In genomic region chr6:29024000-29024417, GRCm38 (mm10) we compare ENCODE assay signal across 8 mouse cellular contexts. TPM values are rescaled to one million over a fixed set of nuclear protein-coding genes. Genes with fewer than 3 reads are reported as not detected.
A peak's percentile ranks its signal among the peaks of the same experiment; 100 is the strongest.
DNase-seq lines count a peak whose midpoint lies in the region; ATAC-seq and TF ChIP-seq lines count a peak whose summit lies in the region.

No protein-coding gene starts in this region.

- no peaks in the 10 kb centered on the region for H3K9me3 ChIP-seq in hindbrain, embryonic 14.5 days (ENCODE audit: control insufficient read depth, low read length)
- no peaks in the 10 kb centered on the region for H3K9me3 ChIP-seq in midbrain, embryonic 10.5 days (replicated peaks)

- peak; percentile 96 for TF ChIP-seq CTCF in small intestine, adult 2 months (IDR thresholded peaks at IDR 0.05; ENCODE audit: extremely low read depth, insufficient read length, insufficient replicate concordance, low read depth, low read length)

- no peak for TF ChIP-seq POLR2A in small intestine, adult 2 months (IDR thresholded peaks at IDR 0.05; ENCODE audit: low read depth, low read length)

- H3K27me3 ChIP-seq in hindbrain, embryonic 14.5 days (ENCODE audit: control insufficient read depth, insufficient read depth, low read length): peaks cover 4% of the 10 kb centered on the region; the same call in 1 of the 2 replicates
- peaks cover 57% of the 10 kb centered on the region for H3K27me3 ChIP-seq in midbrain, embryonic 10.5 days (ENCODE audit: low read depth, poor library complexity, severe bottlenecking)
- no peaks in the 10 kb centered on the region for H3K27me3 ChIP-seq in small intestine, adult 2 months (ENCODE audit: control insufficient read depth, insufficient read depth, low read length)

- peak; percentile 76 for ATAC-seq in hindbrain, embryonic 14.5 days (ENCODE audit: low FRiP score)

- peak overlapping the region; percentile 40; the same call in 1 of the 2 replicates for H3K4me2 ChIP-seq in hindbrain, embryonic 14.5 days (replicated peaks)

- intact Hi-C loops in left cerebral cortex, postnatal 10 days (cut with DNase I): loop anchor here (2.0 to 5.0 kb wide), 3 partner anchors 75 to 492 kb away; partner anchors contain the start of gene Lrrc4

- peak overlapping the region; percentile 40 for H3K9ac ChIP-seq in hindbrain, embryonic 14.5 days

- no peak overlapping the region for H3K27ac ChIP-seq in hindbrain, embryonic 14.5 days
- H3K27ac ChIP-seq in midbrain, embryonic 10.5 days (replicated peaks): peak overlapping the region; percentile 76
- H3K27ac ChIP-seq in small intestine, adult 2 months (ENCODE audit: insufficient read depth, low read depth, low read length): no peak overlapping the region

- no peak overlapping the region for H3K4me3 ChIP-seq in hindbrain, embryonic 14.5 days (replicated peaks; ENCODE audit: low read length)
- H3K4me3 ChIP-seq in midbrain, embryonic 10.5 days: peak overlapping the region; percentile 38
- peak overlapping the region; percentile 31 for H3K4me3 ChIP-seq in small intestine, adult 2 months (ENCODE audit: low read depth, low read length)

- DNase-seq in kidney, adult 18-20 months: peak; percentile 63
- DNase-seq in kidney, adult 11 months: no peak
- DNase-seq in cerebellum, adult 9-11 months: peak; percentile 77
- DNase-seq in frontal cortex, postnatal 14 days (ENCODE audit: low spot score in 2 of 2): peak; percentile 32 to 73
- DNase-seq in hindbrain, embryonic 14.5 days (ENCODE audit: low spot score): peak; percentile 89
- peak; percentile 63 to 74 for DNase-seq in left cerebral cortex, postnatal 10 days (ENCODE audit: extremely low spot score in 1 of 2, low spot score in 2 of 2)
- DNase-seq in midbrain, embryonic 10.5 days (ENCODE audit: low spot score): peak; percentile 87

- H3K4me1 ChIP-seq in hindbrain, embryonic 14.5 days (replicated peaks; ENCODE audit: control insufficient read depth, insufficient read depth, low read length): 0 out of 2 replicates have a peak, but pooled peaks cover 8% of the 10 kb centered on the region
- peaks cover 46% of the 10 kb centered on the region for H3K4me1 ChIP-seq in midbrain, embryonic 10.5 days
- H3K4me1 ChIP-seq in small intestine, adult 2 months (ENCODE audit: control insufficient read depth, insufficient read depth, insufficient read length, low read length): 0 out of 2 replicates have a peak, but pooled peaks cover 3% of the 10 kb centered on the region

- WGBS in hindbrain, embryonic 14.5 days: 9% methylated on average over 16 of the region's 16 CpGs
- 8% methylated on average over 16 of the region's 16 CpGs for WGBS in midbrain, embryonic 10.5 days
- WGBS in small intestine, adult 2 months: 3% methylated on average over 16 of the region's 16 CpGs

- no peaks in the 10 kb centered on the region for H3K36me3 ChIP-seq in hindbrain, embryonic 14.5 days (replicated peaks; ENCODE audit: control insufficient read depth, insufficient read depth)
- no peaks in the 10 kb centered on the region for H3K36me3 ChIP-seq in midbrain, embryonic 10.5 days
- no peaks in the 10 kb centered on the region for H3K36me3 ChIP-seq in small intestine, adult 2 months (ENCODE audit: control insufficient read depth, insufficient read depth, low read length)

RNA-seq across cellular contexts. Expression of gene Lep, which starts 36.0 kb away (rescaled TPM):
- not detected in 2 replicates for polyA plus RNA-seq in hindbrain, embryonic 14.5 days (2014; fragmentation: Nextera tagmentation; extraction: Ambion mirVana)
- total RNA-seq in left cerebral cortex, postnatal 10 days (2021): not detected
- not detected in 2 replicates for polyA plus RNA-seq in midbrain, embryonic 10.5 days (2016; fragmentation: Nextera tagmentation; extraction: Ambion mirVana)
- 0.13 TPM in 1 of 2 replicates, not detected in the other for polyA plus RNA-seq in small intestine, adult 2 months (2012; rRNA removed)
